Mouse (Mus musculus) stomach, postnatal 0 days (tissue): ENCODE results near the gene Mef2d. TPM values are rescaled to one million over a fixed set of nuclear protein-coding genes. Genes with fewer than 3 reads are reported as not detected.

Experiments used
- ATAC-seq: fragments of 200-750 bp; cut with Nextera tagmentation; 2 replicates; pipeline ENCODE4 v1.8.0; 2017; ENCODE audit not compliant: low FRiP score, low TSS enrichment
- DNase-seq: peaks from one replicate; pipeline ENCODE4 v3.0.0-alpha.2; 2016; ENCODE audit warnings: low spot score
- H3K27ac ChIP-seq: fragments of 300-500 bp; sonication (generic); replicated peaks from 2 replicates; pipeline ENCODE4 v1.5.1; 2014; ENCODE audit warnings: mild to moderate bottlenecking, control low read depth
- H3K27me3 ChIP-seq: fragments of 300-500 bp; sonication (generic); 2 replicates; pipeline ENCODE4 v1.6.1; 2014; ENCODE audit warnings: low read length; ENCODE audit not compliant: control insufficient read depth, insufficient read depth
- H3K36me3 ChIP-seq: fragments of 300-500 bp; sonication (generic); 2 replicates; pipeline ENCODE4 v1.6.1; 2014; ENCODE audit warnings: low read length, mixed read lengths; ENCODE audit not compliant: control insufficient read depth, insufficient read depth
- H3K4me1 ChIP-seq: fragments of 300-500 bp; sonication (generic); replicated peaks from 2 replicates; pipeline ENCODE4 v1.6.1; 2014; ENCODE audit warnings: antibody characterized with exemption; ENCODE audit not compliant: control insufficient read depth, insufficient read depth
- H3K4me2 ChIP-seq: fragments of 300-500 bp; sonication (generic); replicated peaks from 2 replicates; pipeline ENCODE4 v1.6.1; 2014; ENCODE audit warnings: low read depth, mild to moderate bottlenecking, control low read depth, moderate library complexity
- H3K4me3 ChIP-seq: fragments of 300-500 bp; sonication (generic); 2 replicates; pipeline ENCODE4 v1.5.1; 2014; ENCODE audit warnings: low read depth, low read length, control low read depth
- H3K9ac ChIP-seq: fragments of 300-500 bp; sonication (generic); 2 replicates; pipeline ENCODE4 v1.6.1; 2014; ENCODE audit warnings: mild to moderate bottlenecking, low read length, control low read depth, mixed read lengths
- H3K9me3 ChIP-seq: fragments of 300-500 bp; sonication (generic); 2 replicates; pipeline ENCODE4 v1.6.1; 2016; ENCODE audit warnings: low read length; ENCODE audit not compliant: control insufficient read depth
- CTCF ChIP-seq: IDR thresholded peaks from 2 replicates; pipeline ENCODE4 v1.5.1; 2016; ENCODE audit warnings: antibody characterized with exemption, low read depth, mild to moderate bottlenecking, moderate library complexity
- EP300 ChIP-seq: optimal IDR thresholded peaks from 2 replicates; pipeline ENCODE3; 2016; ENCODE audit warnings: antibody characterized with exemption
- WGBS: fragments of 180-500 bp; shearing (Covaris S2); extraction: QIAGEN DNeasy Blood & Tissue Kit; methylation state at CpG from one replicate; pipeline ENCODE4 v1.1.7; 2014; 5-methylcytosine and 5-hydroxymethylcytosine counted together
- polyA plus RNA-seq: library from polyadenylated mRNA; unstranded; fragments of >200 nt; fragmentation: Nextera tagmentation; extraction: Ambion mirVana; gene quantifications from 2 replicates; pipeline ENCODE4 v1.2.1, GENCODE M21; 2015

The Mef2d gene
- polyA plus RNA-seq, 1 experiment from 2014 or later: 10.6 TPM

- Histone ChIP-seq H3K27ac (no peak overlapping the region), H3K4me2 (no peak overlapping the region), H3K4me3 (no peak overlapping the region), H3K9me3 (no peaks in the 10 kb centered on the region), H3K27me3 (no peaks in the 10 kb centered on the region), H3K4me1 (peaks cover 5% of the 10 kb centered on the region; the same call in 1 of the 2 replicates), H3K36me3 (no peaks in the 10 kb centered on the region), H3K9ac (no peak overlapping the region)
- no peak for TF ChIP-seq EP300
- TF ChIP-seq CTCF: no peak
- ATAC-seq (no peak), DNase-seq (no peak)
- 56% methylated on average over 4 of the region's 4 CpGs for WGBS
Measured at GRCm38 (mm10) chr3:88181374-88181773, 39.2 kb downstream of the Mef2d start.

GRCm38 (mm10) chr3:88186424-88186823 lies 44.3 kb downstream of the Mef2d start:
- no peaks in the 10 kb centered on the region for H3K27me3 ChIP-seq
- no peak overlapping the region for H3K4me2 ChIP-seq
- DNase-seq (no peak), ATAC-seq (no peak)
- no peaks in the 10 kb centered on the region for H3K9me3 ChIP-seq
- H3K4me1 ChIP-seq: no peaks in the 10 kb centered on the region
- TF ChIP-seq EP300: no peak
- TF ChIP-seq CTCF: peak; percentile 45
- WGBS: 69% methylated on average over 3 of the region's 3 CpGs
- H3K36me3 ChIP-seq: no peaks in the 10 kb centered on the region
- H3K4me3 ChIP-seq: no peak overlapping the region
- H3K9ac ChIP-seq: no peak overlapping the region
- no peak overlapping the region for H3K27ac ChIP-seq

DNA sequence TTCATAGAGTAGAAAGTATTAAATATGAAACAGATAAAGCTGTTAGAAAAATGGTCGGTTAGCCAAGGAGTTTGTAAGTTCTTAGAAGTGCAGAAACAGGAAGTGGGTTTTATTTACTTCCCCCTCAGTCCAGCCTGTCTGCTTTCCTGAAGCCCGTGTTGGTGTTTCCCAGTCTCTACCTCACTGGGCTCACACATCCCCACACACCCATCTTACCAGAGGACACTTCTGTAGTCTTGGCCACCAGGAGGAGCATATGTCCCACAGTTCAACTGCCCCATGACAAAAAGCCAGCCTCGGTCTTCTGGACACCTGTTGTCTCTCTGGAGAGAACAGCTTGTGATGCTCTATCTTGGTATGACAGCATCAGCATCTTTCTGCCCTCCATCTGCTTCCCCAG lies 49.0 kb downstream of the Mef2d start:
- Histone ChIP-seq H3K9ac (no peak overlapping the region), H3K27me3 (no peaks in the 10 kb centered on the region), H3K9me3 (no peaks in the 10 kb centered on the region), H3K4me2 (no peak overlapping the region), H3K4me3 (no peak overlapping the region), H3K4me1 (no peaks in the 10 kb centered on the region), H3K36me3 (no peaks in the 10 kb centered on the region), H3K27ac (no peak overlapping the region)
- no peak for DNase-seq
- WGBS: 18% methylated on average over 3 of the region's 3 CpGs
- no peak for ATAC-seq
- TF ChIP-seq EP300 (no peak), CTCF (peak; percentile 46)

DNA sequence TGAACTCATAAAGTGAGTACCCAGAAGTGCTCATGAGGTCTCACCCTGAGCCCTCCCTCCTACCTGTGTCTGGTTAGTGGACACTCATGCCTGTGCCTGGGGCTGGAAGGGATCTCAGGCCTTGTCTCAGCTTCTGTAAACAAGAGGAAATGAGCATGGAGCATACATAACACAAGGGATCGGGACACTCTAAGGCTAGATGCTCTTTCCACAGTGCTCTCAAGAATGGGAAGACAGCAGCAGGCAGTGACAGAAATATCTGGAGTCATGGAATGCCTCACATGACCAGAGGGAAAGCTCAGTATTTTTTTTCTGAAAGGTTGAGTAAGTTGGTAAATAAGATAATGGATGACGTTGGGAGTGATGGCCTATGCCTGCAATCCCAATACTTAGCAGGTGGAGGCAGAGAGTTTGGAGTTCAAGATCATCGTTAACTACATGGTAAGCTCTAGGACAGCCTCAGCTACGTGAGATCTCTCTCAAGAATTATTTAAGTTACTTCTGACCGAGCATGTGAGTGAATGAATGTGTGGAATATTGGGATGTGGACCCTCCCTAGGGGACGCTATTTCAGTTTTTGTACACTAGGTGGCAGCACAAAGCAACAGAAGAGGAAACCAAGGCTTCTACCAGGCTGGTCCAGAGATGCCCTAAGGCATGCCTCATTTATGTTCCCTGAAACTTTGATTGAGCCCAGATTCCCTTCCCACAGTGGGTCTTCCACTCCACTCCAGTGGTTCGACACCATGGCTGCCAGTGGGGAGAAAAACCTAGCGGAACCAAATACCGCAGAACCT lies 49.8 kb downstream of the Mef2d start:
- 27% methylated on average over 9 of the region's 9 CpGs for WGBS
- TF ChIP-seq CTCF: peak; percentile 92
- no peak for TF ChIP-seq EP300
- H3K36me3 ChIP-seq: no peaks in the 10 kb centered on the region
- H3K9ac ChIP-seq: no peak overlapping the region
- no peak overlapping the region for H3K4me3 ChIP-seq
- no peaks in the 10 kb centered on the region for H3K4me1 ChIP-seq
- no peaks in the 10 kb centered on the region for H3K27me3 ChIP-seq
- no peak overlapping the region for H3K27ac ChIP-seq
- ATAC-seq (peak; percentile 41; the same call in 1 of the 2 replicates), DNase-seq (no peak)
- no peaks in the 10 kb centered on the region for H3K9me3 ChIP-seq
- no peak overlapping the region for H3K4me2 ChIP-seq

DNA sequence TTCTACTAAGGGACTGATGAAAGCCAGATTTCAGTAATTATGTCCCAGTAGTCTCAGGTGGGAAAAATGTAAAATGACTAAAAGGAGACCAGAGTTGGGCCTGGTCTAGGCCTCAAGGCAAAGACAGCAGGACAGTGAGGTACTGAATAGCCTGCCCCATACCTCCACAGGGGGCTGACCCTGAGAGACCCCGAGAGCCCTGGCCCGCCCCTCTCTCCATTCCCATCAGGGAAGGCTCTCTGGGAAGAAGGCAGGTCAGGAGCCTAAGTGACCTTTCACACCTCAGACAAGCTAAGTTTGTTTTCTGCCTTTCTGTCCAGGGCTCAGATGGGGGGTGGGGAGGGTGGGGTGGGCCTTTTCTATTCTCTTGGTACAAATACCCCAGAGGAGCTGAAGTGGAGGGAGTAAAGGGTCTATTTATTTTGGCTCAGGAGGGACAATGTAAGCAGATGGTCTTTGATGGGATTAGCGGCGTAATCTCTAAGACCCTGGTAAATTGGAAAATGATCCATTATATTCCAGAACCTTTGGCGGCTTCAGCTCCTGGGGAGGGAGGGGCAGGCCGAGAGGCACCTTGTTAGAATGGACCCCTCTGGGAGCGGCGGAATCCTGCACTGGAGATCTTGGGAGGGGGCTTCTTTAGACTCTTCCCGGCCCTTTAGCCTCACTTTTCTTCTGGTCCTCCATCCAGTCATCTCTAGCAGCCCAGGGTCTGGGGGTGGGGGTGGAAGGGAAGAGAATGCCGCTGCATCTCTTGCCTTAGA lies 55.8 kb downstream of the Mef2d start:
- H3K9ac ChIP-seq: no peak overlapping the region
- 16% methylated on average over 10 of the region's 10 CpGs for WGBS
- no peak overlapping the region for H3K4me2 ChIP-seq
- no peaks in the 10 kb centered on the region for H3K4me1 ChIP-seq
- peaks cover 19% of the 10 kb centered on the region; the same call in 1 of the 2 replicates for H3K27me3 ChIP-seq
- H3K27ac ChIP-seq: no peak overlapping the region
- H3K4me3 ChIP-seq: no peak overlapping the region
- ATAC-seq: no peak
- DNase-seq: no peak
- no peaks in the 10 kb centered on the region for H3K36me3 ChIP-seq
- no peak for TF ChIP-seq CTCF
- no peak for TF ChIP-seq EP300
- H3K9me3 ChIP-seq: no peaks in the 10 kb centered on the region
